Mouse (Mus musculus) liver, embryonic 13.5 days (tissue): ENCODE data around the gene Cpm. TPM values are rescaled to one million over a fixed set of nuclear protein-coding genes. Genes with fewer than 3 reads are reported as not detected.

Experiments
- ATAC-seq: fragments of 200-750 bp; cut with Nextera tagmentation; 2 replicates; pipeline ENCODE4 v1.8.0; 2017; ENCODE audit warnings: low read depth, mild to moderate bottlenecking, moderate number of reproducible peaks, moderate library complexity
- DNase-seq: peaks from one replicate; pipeline ENCODE4 v3.0.0; 2022
- H3K27ac ChIP-seq: fragments of 300-500 bp; sonication (generic); 2 replicates; pipeline ENCODE4 v1.5.1; 2015; ENCODE audit warnings: moderate library complexity, mild to moderate bottlenecking, inconsistent platforms
- H3K27me3 ChIP-seq: fragments of 300-500 bp; sonication (generic); 2 replicates; pipeline ENCODE4 v1.6.1; 2015; ENCODE audit warnings: mild to moderate bottlenecking, inconsistent platforms
- H3K36me3 ChIP-seq: fragments of 300-500 bp; sonication (generic); 2 replicates; pipeline ENCODE4 v1.6.1; 2015; ENCODE audit warnings: mild to moderate bottlenecking, inconsistent platforms
- H3K4me1 ChIP-seq: fragments of 300-500 bp; sonication (generic); replicated peaks from 2 replicates; pipeline ENCODE4 v1.6.1; 2015; ENCODE audit warnings: inconsistent platforms
- H3K4me2 ChIP-seq: fragments of 300-500 bp; sonication (generic); 2 replicates; pipeline ENCODE4 v1.6.1; 2015; ENCODE audit warnings: inconsistent platforms, mild to moderate bottlenecking, moderate library complexity
- H3K4me3 ChIP-seq: fragments of 300-500 bp; sonication (generic); replicated peaks from 2 replicates; pipeline ENCODE4 v1.5.1; 2015; ENCODE audit warnings: mild to moderate bottlenecking, inconsistent platforms
- H3K9ac ChIP-seq: fragments of 300-500 bp; sonication (generic); 2 replicates; pipeline ENCODE4 v1.6.1; 2015; ENCODE audit warnings: mild to moderate bottlenecking, inconsistent platforms
- H3K9me3 ChIP-seq: fragments of 300-500 bp; sonication (generic); replicated peaks from 2 replicates; pipeline ENCODE4 v1.6.1; 2016; ENCODE audit warnings: inconsistent platforms
- WGBS: fragments of 180-500 bp; shearing (Covaris S2); methylation state at CpG from one replicate; pipeline ENCODE4 v1.1.7; 2015; ENCODE audit not compliant: insufficient replicate concordance; 5-methylcytosine and 5-hydroxymethylcytosine counted together
- polyA plus RNA-seq: library from polyadenylated mRNA; unstranded; fragments of >200 nt; fragmentation: Nextera tagmentation; extraction: Ambion mirVana; gene quantifications from 2 replicates; pipeline ENCODE4 v1.2.1, GENCODE M21; 2015

Gene Cpm
- polyA plus RNA-seq, 1 experiment from 2014 or later: 19.3 TPM

- Histone ChIP-seq H3K4me2 (no peak overlapping the region), H3K27me3 (peaks cover 19% of the 10 kb centered on the region), H3K27ac (no peak overlapping the region), H3K9me3 (no peaks in the 10 kb centered on the region), H3K9ac (no peak overlapping the region), H3K4me1 (peaks cover 6% of the 10 kb centered on the region), H3K36me3 (no peaks in the 10 kb centered on the region), H3K4me3 (no peak overlapping the region)
- ATAC-seq (no peak), DNase-seq (no peak)
- WGBS: 78% methylated on average over 8 of the region's 8 CpGs
Measured at GRCm38 (mm10) chr10:117635078-117635771, 5.9 kb downstream of the Cpm start.

GRCm38 (mm10) chr10:117635823-117636589 is 6.7 kb downstream of the Cpm start:
- DNase-seq (no peak), ATAC-seq (no peak)
- H3K4me1 ChIP-seq: peaks cover 12% of the 10 kb centered on the region
- H3K4me2 ChIP-seq: no peak overlapping the region
- peaks cover 11% of the 10 kb centered on the region; the same call in 1 of the 2 replicates for H3K27me3 ChIP-seq
- no peaks in the 10 kb centered on the region for H3K9me3 ChIP-seq
- no peak overlapping the region for H3K9ac ChIP-seq
- WGBS: 65% methylated on average over 3 of the region's 3 CpGs
- no peak overlapping the region for H3K27ac ChIP-seq
- no peak overlapping the region for H3K4me3 ChIP-seq
- H3K36me3 ChIP-seq: no peaks in the 10 kb centered on the region

DNA sequence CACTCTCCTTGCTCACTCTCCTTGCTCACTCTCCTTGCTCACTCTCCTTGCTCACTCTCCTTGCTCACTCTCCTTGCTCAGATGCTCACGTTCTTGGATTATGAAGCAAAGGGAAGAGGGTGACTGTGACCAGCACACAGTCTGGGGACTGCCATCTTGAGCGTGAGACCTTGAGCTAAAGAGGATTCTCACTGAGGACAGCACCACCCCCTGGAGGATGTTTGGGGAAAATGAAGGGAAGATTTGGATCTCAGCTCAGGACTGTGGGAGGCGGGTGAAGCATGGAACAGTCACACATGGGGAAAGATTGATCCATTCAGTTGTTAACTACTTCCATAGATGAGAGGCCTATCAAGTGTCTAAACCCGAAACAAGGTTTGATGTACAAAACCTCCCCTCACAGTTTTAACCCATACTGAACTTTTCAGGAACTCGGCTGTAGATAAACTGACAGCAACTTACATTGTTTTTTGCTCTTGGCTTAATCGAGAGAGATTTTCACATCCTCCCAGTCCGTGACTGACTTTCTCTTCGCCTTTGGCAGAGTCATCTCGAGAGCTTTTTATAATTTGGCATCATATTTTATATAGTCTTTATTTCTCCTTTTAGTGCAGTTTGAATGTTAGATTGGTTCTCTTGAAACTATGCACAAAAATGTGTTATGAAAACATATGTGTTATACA is 7.9 kb downstream of the Cpm start:
- no peak overlapping the region for H3K9ac ChIP-seq
- 49% methylated on average over 9 of the region's 9 CpGs for WGBS
- peaks cover 12% of the 10 kb centered on the region for H3K4me1 ChIP-seq
- no peak overlapping the region for H3K4me3 ChIP-seq
- no peak overlapping the region for H3K4me2 ChIP-seq
- no peak for DNase-seq
- 0 out of 2 replicates have a peak, but pooled peaks cover 3% of the 10 kb centered on the region for H3K27me3 ChIP-seq
- ATAC-seq: no peak
- no peak overlapping the region for H3K27ac ChIP-seq
- H3K9me3 ChIP-seq: no peaks in the 10 kb centered on the region
- H3K36me3 ChIP-seq: no peaks in the 10 kb centered on the region

DNA sequence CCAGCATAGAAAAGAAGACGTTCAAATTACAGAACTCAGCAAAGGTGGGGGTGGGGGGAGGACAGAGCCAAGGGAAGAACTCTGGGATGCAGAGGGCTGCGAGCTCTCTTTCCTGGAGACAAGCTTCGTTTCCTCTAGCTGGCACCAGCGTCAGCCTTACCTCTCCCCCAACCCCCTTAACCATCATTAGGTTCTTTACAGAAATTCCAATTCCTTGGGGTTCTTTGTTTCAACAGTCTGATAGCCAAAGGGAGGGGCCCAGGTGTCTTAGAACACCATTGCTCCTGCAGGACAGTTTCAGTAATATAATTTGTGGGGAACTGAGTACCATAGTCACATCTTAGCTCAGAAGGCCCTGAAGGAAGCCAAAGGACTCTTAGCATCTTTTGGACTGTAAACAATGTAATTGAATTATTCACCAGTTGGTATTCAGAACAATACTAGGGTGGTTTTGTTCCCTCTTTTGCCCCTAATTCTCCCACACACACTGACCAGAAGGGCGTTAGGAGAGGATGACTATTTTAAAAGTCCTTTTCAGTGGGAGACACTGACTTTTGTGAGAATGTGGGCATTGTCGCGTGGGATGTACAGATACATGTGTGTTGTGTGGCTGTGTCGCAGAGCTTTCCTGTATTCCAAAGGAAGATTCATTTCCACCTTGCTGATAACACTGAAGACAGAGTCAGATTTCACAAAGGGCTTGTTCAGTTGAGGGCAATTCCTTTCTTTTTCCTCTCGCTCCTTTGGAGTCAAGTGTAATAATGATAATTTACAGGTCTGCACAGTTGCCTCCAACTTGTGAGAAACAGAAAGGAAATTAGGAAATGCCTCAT is 8.7 kb downstream of the Cpm start:
- ATAC-seq: no peak
- peaks cover 12% of the 10 kb centered on the region for H3K4me1 ChIP-seq
- no peak overlapping the region for H3K27ac ChIP-seq
- no peaks in the 10 kb centered on the region for H3K36me3 ChIP-seq
- H3K27me3 ChIP-seq: 0 out of 2 replicates have a peak, but pooled peaks cover 3% of the 10 kb centered on the region
- no peak overlapping the region for H3K4me3 ChIP-seq
- no peak overlapping the region for H3K4me2 ChIP-seq
- no peak for DNase-seq
- H3K9ac ChIP-seq: no peak overlapping the region
- no peaks in the 10 kb centered on the region for H3K9me3 ChIP-seq
- 65% methylated on average over 9 of the region's 9 CpGs for WGBS

GRCm38 (mm10) chr10:117638578-117639220 is 9.4 kb downstream of the Cpm start:
- H3K4me2 ChIP-seq: no peak overlapping the region
- H3K4me1 ChIP-seq: peaks cover 12% of the 10 kb centered on the region
- no peak overlapping the region for H3K27ac ChIP-seq
- ATAC-seq: no peak
- H3K4me3 ChIP-seq: no peak overlapping the region
- H3K36me3 ChIP-seq: no peaks in the 10 kb centered on the region
- WGBS: 73% methylated on average over 7 of the region's 7 CpGs
- no peak overlapping the region for H3K9ac ChIP-seq
- DNase-seq: no peak
- H3K27me3 ChIP-seq: 0 out of 2 replicates have a peak, but pooled peaks cover 3% of the 10 kb centered on the region
- no peaks in the 10 kb centered on the region for H3K9me3 ChIP-seq

- no peak overlapping the region for H3K27ac ChIP-seq
- no peaks in the 10 kb centered on the region for H3K9me3 ChIP-seq
- no peak for ATAC-seq
- 72% methylated on average over 8 of the region's 8 CpGs for WGBS
- H3K4me3 ChIP-seq: no peak overlapping the region
- DNase-seq: no peak
- H3K9ac ChIP-seq: no peak overlapping the region
- H3K27me3 ChIP-seq: 0 out of 2 replicates have a peak, but pooled peaks cover 3% of the 10 kb centered on the region
- H3K4me1 ChIP-seq: peaks cover 12% of the 10 kb centered on the region
- no peaks in the 10 kb centered on the region for H3K36me3 ChIP-seq
- H3K4me2 ChIP-seq: no peak overlapping the region
Measured at GRCm38 (mm10) chr10:117639221-117639599, 9.9 kb downstream of the Cpm start.

GRCm38 (mm10) chr10:117639899-117640594 is 10.7 kb downstream of the Cpm start:
- WGBS: 31% methylated on average over 21 of the region's 21 CpGs
- Histone ChIP-seq H3K4me1 (peaks cover 12% of the 10 kb centered on the region), H3K27ac (no peak overlapping the region), H3K36me3 (no peaks in the 10 kb centered on the region), H3K4me3 (no peak overlapping the region), H3K9me3 (no peaks in the 10 kb centered on the region), H3K9ac (no peak overlapping the region), H3K4me2 (peak overlapping the region; percentile 38), H3K27me3 (0 out of 2 replicates have a peak, but pooled peaks cover 3% of the 10 kb centered on the region)
- ATAC-seq: peak; percentile 45
- DNase-seq: peak; percentile 7

- H3K4me2 ChIP-seq: no peak overlapping the region
- 55% methylated on average over 7 of the region's 7 CpGs for WGBS
- peaks cover 12% of the 10 kb centered on the region for H3K4me1 ChIP-seq
- no peaks in the 10 kb centered on the region for H3K36me3 ChIP-seq
- no peaks in the 10 kb centered on the region for H3K9me3 ChIP-seq
- H3K4me3 ChIP-seq: no peak overlapping the region
- DNase-seq: no peak
- no peak overlapping the region for H3K27ac ChIP-seq
- H3K27me3 ChIP-seq: 0 out of 2 replicates have a peak, but pooled peaks cover 3% of the 10 kb centered on the region
- no peak overlapping the region for H3K9ac ChIP-seq
- no peak for ATAC-seq
Measured at GRCm38 (mm10) chr10:117640595-117641078, 11.3 kb downstream of the Cpm start.

DNA sequence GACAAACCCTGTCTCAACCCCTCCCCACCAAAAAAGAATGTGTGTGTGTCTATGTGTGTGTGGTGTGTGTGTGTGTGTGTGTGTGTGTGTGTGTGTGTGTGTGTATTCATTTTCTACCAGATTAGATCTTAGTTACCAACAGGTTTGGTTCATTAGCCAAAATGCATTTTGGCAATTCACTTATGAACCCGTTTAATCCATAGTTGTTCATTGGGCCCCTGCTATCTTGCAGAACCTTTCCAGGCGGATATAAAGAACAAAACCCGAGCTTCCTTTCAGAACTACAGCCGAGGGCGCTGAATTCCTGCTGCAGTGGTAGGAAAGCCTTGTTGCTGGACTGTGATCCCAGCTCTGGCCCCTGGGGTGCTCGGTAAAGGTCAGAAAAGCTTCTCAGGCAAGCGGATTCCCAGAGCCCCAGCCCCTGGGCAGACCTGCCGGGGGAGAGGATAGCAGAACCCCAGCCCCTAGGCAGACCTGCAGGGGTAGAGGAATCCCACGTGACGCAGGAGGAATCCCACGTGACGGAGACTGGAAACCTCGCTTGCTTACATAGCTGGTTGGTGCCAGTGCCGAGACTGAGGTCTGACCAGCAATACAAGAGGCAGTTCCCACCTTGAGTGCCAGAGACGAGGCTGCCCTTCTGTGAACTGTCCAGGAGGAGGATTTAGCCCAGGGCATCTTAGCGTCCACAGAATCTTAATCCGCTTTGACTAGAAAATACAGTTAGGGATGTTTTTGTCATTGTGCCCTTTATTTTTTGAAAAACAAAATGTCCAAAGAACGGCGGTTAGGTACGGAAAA is 12.3 kb downstream of the Cpm start:
- H3K4me3 ChIP-seq: no peak overlapping the region
- H3K4me2 ChIP-seq: no peak overlapping the region
- H3K9ac ChIP-seq: no peak overlapping the region
- no peaks in the 10 kb centered on the region for H3K36me3 ChIP-seq
- H3K9me3 ChIP-seq: no peaks in the 10 kb centered on the region
- no peak for DNase-seq
- H3K27me3 ChIP-seq: 0 out of 2 replicates have a peak, but pooled peaks cover 3% of the 10 kb centered on the region
- 61% methylated on average over 20 of the region's 20 CpGs for WGBS
- no peak overlapping the region for H3K27ac ChIP-seq
- H3K4me1 ChIP-seq: peaks cover 12% of the 10 kb centered on the region
- ATAC-seq: no peak
